Mouse (Mus musculus): Measurements from ENCODE around the gene Pkib. TPM values are rescaled to one million over a fixed set of nuclear protein-coding genes. Genes with fewer than 3 reads are reported as not detected.

Gene Pkib
- 2.1 and 2.2 TPM in 2 replicates for polyA plus RNA-seq (2014; fragmentation: Nextera tagmentation; extraction: Ambion mirVana)

- Histone ChIP-seq H3K4me1 (replicated peaks; ENCODE audit: control insufficient read depth, insufficient read depth, low read length) (0 out of 2 replicates have a peak, but pooled peaks cover 3% of the 10 kb centered on the region), H3K4me2 (ENCODE audit: low read length) (peak within 1 kb of the TSS; percentile 79), H3K9me3 (ENCODE audit: control insufficient read depth, low read length) (no peaks in the 10 kb centered on the region), H3K27ac (ENCODE audit: low read depth) (no peak within 1 kb of the TSS), H3K4me3 (ENCODE audit: low read depth, low read length) (peak within 1 kb of the TSS; percentile 34), H3K36me3 (ENCODE audit: control insufficient read depth, insufficient read depth, low read length) (no peaks in the 10 kb centered on the region), H3K9ac (ENCODE audit: low read length) (0 out of 2 replicates have a peak within 1 kb of the TSS, but pooled peaks have one; percentile 13), H3K27me3 (replicated peaks; ENCODE audit: control insufficient read depth, insufficient read depth, low read length) (peaks cover 16% of the 10 kb centered on the region)
- DNase-seq (ENCODE audit: low spot score): peak; percentile 71
- ATAC-seq (replicated peaks; ENCODE audit: low FRiP score, low TSS enrichment, low read depth): peak; percentile 84
- WGBS: 2% methylated on average over 40 of the region's 41 CpGs
Observed at GRCm38 (mm10) chr10:57631896-57632867, at the start of gene Pkib. Gene Pkib (plus strand): TSS chr10:57631981.

- no peak for DNase-seq (ENCODE audit: low spot score)
- no peaks in the 10 kb centered on the region for H3K9me3 ChIP-seq (ENCODE audit: control insufficient read depth, low read length)
- H3K27ac ChIP-seq (ENCODE audit: low read depth): no peak overlapping the region
- no peaks in the 10 kb centered on the region for H3K36me3 ChIP-seq (ENCODE audit: control insufficient read depth, insufficient read depth, low read length)
- H3K27me3 ChIP-seq (replicated peaks; ENCODE audit: control insufficient read depth, insufficient read depth, low read length): no peaks in the 10 kb centered on the region
- no peak overlapping the region for H3K9ac ChIP-seq (ENCODE audit: low read length)
- WGBS: 41% methylated on average over 1 of the region's 1 CpGs
- no peaks in the 10 kb centered on the region for H3K4me1 ChIP-seq (replicated peaks; ENCODE audit: control insufficient read depth, insufficient read depth, low read length)
- ATAC-seq (replicated peaks; ENCODE audit: low FRiP score, low TSS enrichment, low read depth): no peak
- H3K4me3 ChIP-seq (ENCODE audit: low read depth, low read length): no peak overlapping the region
- no peak overlapping the region for H3K4me2 ChIP-seq (ENCODE audit: low read length)
Observed at GRCm38 (mm10) chr10:57583927-57584326, 47.9 kb upstream of the Pkib start.

DNA sequence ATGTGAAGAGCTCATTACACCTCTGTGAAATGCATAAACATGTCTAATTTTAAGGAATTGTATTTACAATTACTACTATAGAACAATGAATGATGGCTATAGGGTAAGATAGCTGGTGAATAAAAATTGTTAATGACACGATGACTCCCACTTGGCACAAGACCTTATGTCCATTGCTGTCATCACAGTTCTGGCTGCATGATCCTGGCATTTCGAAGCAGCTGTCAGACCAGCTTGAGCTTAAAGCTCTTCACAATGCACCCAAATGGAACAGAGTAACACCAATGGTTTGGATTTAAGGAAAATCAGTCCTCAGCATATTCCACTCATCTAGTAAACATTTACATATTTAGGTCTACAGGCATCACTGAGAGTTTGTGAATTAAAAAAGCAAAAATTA, 37.5 kb upstream of the Pkib start:
- H3K4me1 ChIP-seq (replicated peaks; ENCODE audit: control insufficient read depth, insufficient read depth, low read length): no peaks in the 10 kb centered on the region
- ATAC-seq (replicated peaks; ENCODE audit: low FRiP score, low TSS enrichment, low read depth) (no peak), DNase-seq (ENCODE audit: low spot score) (no peak)
- 76% methylated on average over 2 of the region's 2 CpGs for WGBS
- no peak overlapping the region for H3K9ac ChIP-seq (ENCODE audit: low read length)
- no peaks in the 10 kb centered on the region for H3K9me3 ChIP-seq (ENCODE audit: control insufficient read depth, low read length)
- no peaks in the 10 kb centered on the region for H3K36me3 ChIP-seq (ENCODE audit: control insufficient read depth, insufficient read depth, low read length)
- no peak overlapping the region for H3K4me2 ChIP-seq (ENCODE audit: low read length)
- no peak overlapping the region for H3K4me3 ChIP-seq (ENCODE audit: low read depth, low read length)
- H3K27me3 ChIP-seq (replicated peaks; ENCODE audit: control insufficient read depth, insufficient read depth, low read length): no peaks in the 10 kb centered on the region
- H3K27ac ChIP-seq (ENCODE audit: low read depth): no peak overlapping the region

GRCm38 (mm10) chr10:57597172-57597571, 34.6 kb upstream of the Pkib start:
- Histone ChIP-seq H3K36me3 (ENCODE audit: control insufficient read depth, insufficient read depth, low read length) (no peaks in the 10 kb centered on the region), H3K4me1 (replicated peaks; ENCODE audit: control insufficient read depth, insufficient read depth, low read length) (no peaks in the 10 kb centered on the region), H3K4me3 (ENCODE audit: low read depth, low read length) (no peak overlapping the region), H3K27ac (ENCODE audit: low read depth) (no peak overlapping the region), H3K9ac (ENCODE audit: low read length) (no peak overlapping the region), H3K4me2 (ENCODE audit: low read length) (no peak overlapping the region), H3K9me3 (ENCODE audit: control insufficient read depth, low read length) (no peaks in the 10 kb centered on the region), H3K27me3 (replicated peaks; ENCODE audit: control insufficient read depth, insufficient read depth, low read length) (no peaks in the 10 kb centered on the region)
- DNase-seq (ENCODE audit: low spot score) (no peak), ATAC-seq (replicated peaks; ENCODE audit: low FRiP score, low TSS enrichment, low read depth) (peak; percentile 55; the same call in 1 of the 2 replicates)
- WGBS: 41% methylated on average over 2 of the region's 2 CpGs

- ATAC-seq (replicated peaks; ENCODE audit: low FRiP score, low TSS enrichment, low read depth) (no peak), DNase-seq (ENCODE audit: low spot score) (no peak)
- H3K9ac ChIP-seq (ENCODE audit: low read length): no peak overlapping the region
- no peak overlapping the region for H3K4me2 ChIP-seq (ENCODE audit: low read length)
- H3K27me3 ChIP-seq (replicated peaks; ENCODE audit: control insufficient read depth, insufficient read depth, low read length): no peaks in the 10 kb centered on the region
- H3K4me3 ChIP-seq (ENCODE audit: low read depth, low read length): no peak overlapping the region
- no peaks in the 10 kb centered on the region for H3K4me1 ChIP-seq (replicated peaks; ENCODE audit: control insufficient read depth, insufficient read depth, low read length)
- H3K9me3 ChIP-seq (ENCODE audit: control insufficient read depth, low read length): no peaks in the 10 kb centered on the region
- WGBS: 90% methylated on average over 4 of the region's 4 CpGs
- no peak overlapping the region for H3K27ac ChIP-seq (ENCODE audit: low read depth)
- H3K36me3 ChIP-seq (ENCODE audit: control insufficient read depth, insufficient read depth, low read length): no peaks in the 10 kb centered on the region
Observed at GRCm38 (mm10) chr10:57602951-57603350, 28.8 kb upstream of the Pkib start.

DNA sequence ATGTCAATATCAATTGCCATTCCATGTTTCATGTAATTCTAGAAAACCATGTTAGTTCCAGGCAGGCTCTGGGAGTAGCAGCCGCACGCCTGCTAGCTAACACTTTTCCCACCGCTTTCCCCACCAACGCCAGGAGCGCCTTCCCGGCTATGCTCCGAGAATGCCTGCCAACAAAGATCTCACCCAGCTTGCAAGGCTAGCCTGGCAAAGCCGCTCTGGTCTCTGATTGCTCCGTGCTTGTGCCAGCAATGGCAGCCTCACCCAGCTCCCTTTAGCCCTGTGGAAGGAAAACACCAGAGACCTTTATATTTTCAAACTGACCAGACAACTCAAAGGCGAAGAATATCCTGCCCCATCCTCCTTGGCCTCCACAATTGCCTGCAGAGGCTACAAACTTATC, 8.5 kb upstream of the Pkib start:
- no peak overlapping the region for H3K4me2 ChIP-seq (ENCODE audit: low read length)
- no peaks in the 10 kb centered on the region for H3K27me3 ChIP-seq (replicated peaks; ENCODE audit: control insufficient read depth, insufficient read depth, low read length)
- ATAC-seq (replicated peaks; ENCODE audit: low FRiP score, low TSS enrichment, low read depth) (no peak), DNase-seq (ENCODE audit: low spot score) (no peak)
- H3K4me1 ChIP-seq (replicated peaks; ENCODE audit: control insufficient read depth, insufficient read depth, low read length): no peaks in the 10 kb centered on the region
- H3K36me3 ChIP-seq (ENCODE audit: control insufficient read depth, insufficient read depth, low read length): no peaks in the 10 kb centered on the region
- WGBS: 80% methylated on average over 10 of the region's 10 CpGs
- no peak overlapping the region for H3K27ac ChIP-seq (ENCODE audit: low read depth)
- H3K9ac ChIP-seq (ENCODE audit: low read length): no peak overlapping the region
- H3K4me3 ChIP-seq (ENCODE audit: low read depth, low read length): no peak overlapping the region
- H3K9me3 ChIP-seq (ENCODE audit: control insufficient read depth, low read length): no peaks in the 10 kb centered on the region

DNA sequence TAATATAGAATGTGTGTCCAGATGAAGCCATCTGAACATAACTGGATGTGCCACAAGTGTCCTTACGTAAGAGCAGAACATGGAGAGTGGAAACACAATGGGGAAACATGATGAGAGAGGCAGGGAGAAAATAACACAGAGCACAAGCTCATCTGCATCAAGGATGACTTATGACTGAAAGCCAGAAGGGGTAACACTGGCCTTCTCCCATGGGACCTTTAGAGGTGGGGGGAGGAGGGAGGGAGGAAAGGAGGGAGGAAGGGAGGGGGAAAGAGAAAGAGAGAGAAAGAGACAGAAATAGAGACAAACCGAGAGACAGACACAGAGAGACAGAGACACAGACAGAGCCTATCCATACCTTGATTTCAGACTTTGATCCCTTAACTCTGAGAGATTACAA, 4.0 kb upstream of the Pkib start:
- no peak overlapping the region for H3K4me2 ChIP-seq (ENCODE audit: low read length)
- H3K27me3 ChIP-seq (replicated peaks; ENCODE audit: control insufficient read depth, insufficient read depth, low read length): peaks cover 13% of the 10 kb centered on the region
- no peak overlapping the region for H3K4me3 ChIP-seq (ENCODE audit: low read depth, low read length)
- no peaks in the 10 kb centered on the region for H3K9me3 ChIP-seq (ENCODE audit: control insufficient read depth, low read length)
- no peaks in the 10 kb centered on the region for H3K36me3 ChIP-seq (ENCODE audit: control insufficient read depth, insufficient read depth, low read length)
- ATAC-seq (replicated peaks; ENCODE audit: low FRiP score, low TSS enrichment, low read depth) (no peak), DNase-seq (ENCODE audit: low spot score) (no peak)
- H3K27ac ChIP-seq (ENCODE audit: low read depth): no peak overlapping the region
- 77% methylated on average over 2 of the region's 2 CpGs for WGBS
- 0 out of 2 replicates have a peak, but pooled peaks cover 3% of the 10 kb centered on the region for H3K4me1 ChIP-seq (replicated peaks; ENCODE audit: control insufficient read depth, insufficient read depth, low read length)
- H3K9ac ChIP-seq (ENCODE audit: low read length): no peak overlapping the region

DNA sequence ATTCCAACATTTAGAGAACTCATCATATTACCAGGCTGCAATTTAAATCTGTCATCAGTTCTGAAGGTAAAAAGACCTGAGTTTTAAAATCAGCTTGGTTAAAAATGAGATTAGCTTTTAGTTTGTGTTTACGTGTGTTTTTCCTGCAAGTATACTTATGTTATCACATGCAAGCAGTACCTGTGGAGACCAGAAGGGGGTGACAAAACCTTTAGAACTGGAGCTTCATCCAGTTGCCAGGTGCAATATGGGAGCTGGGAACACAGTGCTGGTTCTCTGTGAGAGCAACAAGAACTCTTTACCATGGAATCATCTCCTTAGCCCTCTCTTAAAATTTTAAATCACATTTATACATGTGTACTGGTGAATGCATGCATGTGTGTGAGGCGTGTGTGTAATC, 1.2 kb upstream of the Pkib start:
- peaks cover 16% of the 10 kb centered on the region for H3K27me3 ChIP-seq (replicated peaks; ENCODE audit: control insufficient read depth, insufficient read depth, low read length)
- 87% methylated on average over 2 of the region's 2 CpGs for WGBS
- H3K27ac ChIP-seq (ENCODE audit: low read depth): no peak overlapping the region
- H3K4me3 ChIP-seq (ENCODE audit: low read depth, low read length): no peak overlapping the region
- H3K4me1 ChIP-seq (replicated peaks; ENCODE audit: control insufficient read depth, insufficient read depth, low read length): 0 out of 2 replicates have a peak, but pooled peaks cover 3% of the 10 kb centered on the region
- no peaks in the 10 kb centered on the region for H3K36me3 ChIP-seq (ENCODE audit: control insufficient read depth, insufficient read depth, low read length)
- H3K9me3 ChIP-seq (ENCODE audit: control insufficient read depth, low read length): no peaks in the 10 kb centered on the region
- no peak overlapping the region for H3K9ac ChIP-seq (ENCODE audit: low read length)
- DNase-seq (ENCODE audit: low spot score) (no peak), ATAC-seq (replicated peaks; ENCODE audit: low FRiP score, low TSS enrichment, low read depth) (no peak)
- H3K4me2 ChIP-seq (ENCODE audit: low read length): no peak overlapping the region

Data from intestine, embryonic 14.5 days (tissue).